Mouse (Mus musculus): ENCODE measurements at regions not wholly inside any gene's neighbourhood (a gene's known extent, or its start where the extent isn't known, plus 50 kb on each side); places are given as distances from the start of the nearest gene placed in this dataset.

DNA sequence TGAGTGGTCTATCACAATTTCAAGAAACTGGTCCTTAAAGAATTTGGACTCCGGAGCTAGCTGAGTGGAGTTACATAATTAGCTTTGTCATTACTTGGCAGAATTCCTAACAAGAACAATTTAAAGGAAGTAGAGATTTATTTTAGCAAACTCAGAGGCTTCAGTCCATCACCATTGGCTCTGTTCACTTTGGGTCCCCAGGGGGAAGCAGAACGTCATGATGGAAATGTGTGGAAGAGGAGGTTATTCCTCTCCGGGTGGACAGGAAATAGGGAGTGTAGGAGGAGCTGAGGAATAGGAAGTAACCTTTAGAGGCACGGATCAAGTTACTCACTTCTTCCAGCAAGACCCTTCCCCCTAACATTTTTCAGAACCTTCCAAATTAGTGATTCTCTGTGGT lies 83.3 kb upstream of the Serpine2 start:
- H3K9me3 ChIP-seq: peaks cover 1% of the 10 kb centered on the region; the same call in 1 of the 2 replicates
- no peaks in the 10 kb centered on the region for H3K27me3 ChIP-seq (replicated peaks)
- no peaks in the 10 kb centered on the region for H3K36me3 ChIP-seq (replicated peaks; ENCODE audit: low read length)
- H3K4me1 ChIP-seq: peaks cover 16% of the 10 kb centered on the region
- no peak overlapping the region for H3K4me3 ChIP-seq (replicated peaks)
- TF ChIP-seq FLI1 (IDR thresholded peaks at IDR 0.05; ENCODE audit: low read length) (no peak), GATA1 (IDR thresholded peaks at IDR 0.05; ENCODE audit: borderline replicate concordance, low read length) (no peak)

DNA sequence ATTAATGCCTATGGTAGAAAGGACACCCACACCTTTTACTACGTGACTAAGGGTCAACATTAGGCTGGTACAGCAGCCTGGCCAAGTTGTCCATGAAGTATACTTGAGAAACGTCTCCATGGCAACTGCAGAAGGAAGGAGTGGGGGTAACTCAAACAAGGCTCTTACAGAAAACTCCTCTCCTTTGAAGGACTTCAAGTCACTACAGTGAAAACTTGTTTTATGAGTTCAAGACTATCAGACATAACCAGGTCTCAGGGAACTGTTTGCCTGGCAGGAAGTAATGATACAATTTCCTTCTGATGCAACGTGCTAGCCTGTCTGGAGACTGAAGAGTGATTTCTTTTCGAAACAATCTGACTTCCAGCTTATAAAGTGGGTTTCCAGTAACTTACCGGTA lies 71.5 kb upstream of the Serpine2 start:
- H3K4me3 ChIP-seq (replicated peaks): no peak overlapping the region
- TF ChIP-seq GATA1 (IDR thresholded peaks at IDR 0.05; ENCODE audit: borderline replicate concordance, low read length) (no peak), FLI1 (IDR thresholded peaks at IDR 0.05; ENCODE audit: low read length) (no peak)
- no peaks in the 10 kb centered on the region for H3K36me3 ChIP-seq (replicated peaks; ENCODE audit: low read length)
- H3K27me3 ChIP-seq (replicated peaks): peaks cover 3% of the 10 kb centered on the region
- peaks cover 17% of the 10 kb centered on the region for H3K4me1 ChIP-seq
- H3K9me3 ChIP-seq: no peaks in the 10 kb centered on the region

DNA sequence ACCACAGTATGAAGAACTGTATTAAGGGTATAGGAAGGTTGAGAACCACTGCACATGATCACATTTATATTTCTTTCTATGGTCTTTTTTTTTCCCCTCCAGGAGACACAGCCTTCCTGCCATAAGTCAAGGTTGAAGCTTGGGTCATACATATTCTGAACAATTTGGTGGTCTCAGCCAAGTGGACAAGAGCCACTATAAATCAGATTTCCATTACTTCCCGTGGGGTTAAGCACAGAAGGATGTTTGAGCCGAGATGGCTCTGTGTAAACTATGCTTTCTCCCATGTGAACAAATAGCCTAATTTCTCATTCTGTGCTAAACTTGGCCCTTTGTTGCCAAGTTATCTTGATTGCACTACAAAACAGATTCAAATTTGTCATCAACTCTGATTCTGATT lies 66.8 kb upstream of the Serpine2 start:
- Histone ChIP-seq H3K4me3 (replicated peaks) (no peak overlapping the region), H3K27me3 (replicated peaks) (peaks cover 10% of the 10 kb centered on the region), H3K36me3 (replicated peaks; ENCODE audit: low read length) (no peaks in the 10 kb centered on the region), H3K9me3 (no peaks in the 10 kb centered on the region), H3K4me1 (peaks cover 6% of the 10 kb centered on the region)
- no peak for TF ChIP-seq FLI1 (IDR thresholded peaks at IDR 0.05; ENCODE audit: low read length)
- no peak for TF ChIP-seq GATA1 (IDR thresholded peaks at IDR 0.05; ENCODE audit: borderline replicate concordance, low read length)

DNA sequence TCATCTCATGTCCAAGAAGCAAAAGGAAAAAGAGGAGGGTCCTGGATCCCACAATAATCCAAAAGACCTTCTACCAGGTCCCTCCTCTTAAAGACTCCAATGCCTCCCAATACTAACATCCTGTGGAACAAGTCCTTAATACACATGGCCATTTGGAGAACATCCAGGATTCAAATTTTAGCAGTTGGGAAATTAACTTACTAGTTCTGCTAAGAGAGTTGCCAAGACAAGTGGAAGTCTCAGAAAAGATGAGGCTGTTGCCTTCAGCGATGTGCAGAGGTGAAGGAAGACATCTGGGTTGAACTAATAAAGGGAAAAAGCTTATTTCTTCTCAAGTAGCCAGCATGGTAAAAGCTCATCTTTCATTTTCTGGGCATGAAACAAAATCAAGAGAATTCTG lies 64.8 kb upstream of the Serpine2 start:
- H3K9me3 ChIP-seq: no peaks in the 10 kb centered on the region
- peaks cover 9% of the 10 kb centered on the region for H3K4me1 ChIP-seq
- TF ChIP-seq GATA1 (IDR thresholded peaks at IDR 0.05; ENCODE audit: borderline replicate concordance, low read length) (no peak), FLI1 (IDR thresholded peaks at IDR 0.05; ENCODE audit: low read length) (no peak)
- no peaks in the 10 kb centered on the region for H3K36me3 ChIP-seq (replicated peaks; ENCODE audit: low read length)
- no peak overlapping the region for H3K4me3 ChIP-seq (replicated peaks)
- peaks cover 10% of the 10 kb centered on the region for H3K27me3 ChIP-seq (replicated peaks)

DNA sequence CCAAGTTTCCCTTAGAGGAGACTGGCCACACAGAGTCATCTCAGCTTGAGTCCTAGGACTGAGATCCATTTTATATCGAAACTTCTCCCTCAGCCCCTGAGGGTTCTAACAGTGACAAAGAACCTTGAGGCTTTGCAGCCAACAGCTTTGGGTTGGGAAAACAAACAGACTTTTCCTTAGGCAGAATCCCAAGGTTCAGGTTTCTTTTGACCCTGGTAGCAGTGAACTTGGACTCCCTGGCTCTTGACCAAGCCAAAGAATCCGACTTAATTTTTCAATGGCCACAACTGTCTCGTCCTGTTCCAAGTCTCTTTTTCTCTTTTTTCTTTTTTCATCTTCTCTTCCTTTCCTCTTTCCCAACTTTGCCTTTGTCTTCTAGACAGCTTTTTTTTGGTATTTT lies 60.9 kb upstream of the Serpine2 start:
- H3K36me3 ChIP-seq (replicated peaks; ENCODE audit: low read length): no peaks in the 10 kb centered on the region
- TF ChIP-seq GATA1 (IDR thresholded peaks at IDR 0.05; ENCODE audit: borderline replicate concordance, low read length): no peak
- TF ChIP-seq FLI1 (IDR thresholded peaks at IDR 0.05; ENCODE audit: low read length): no peak
- peaks cover 18% of the 10 kb centered on the region for H3K4me1 ChIP-seq
- H3K9me3 ChIP-seq: no peaks in the 10 kb centered on the region
- no peak overlapping the region for H3K4me3 ChIP-seq (replicated peaks)
- H3K27me3 ChIP-seq (replicated peaks): peaks cover 7% of the 10 kb centered on the region

DNA sequence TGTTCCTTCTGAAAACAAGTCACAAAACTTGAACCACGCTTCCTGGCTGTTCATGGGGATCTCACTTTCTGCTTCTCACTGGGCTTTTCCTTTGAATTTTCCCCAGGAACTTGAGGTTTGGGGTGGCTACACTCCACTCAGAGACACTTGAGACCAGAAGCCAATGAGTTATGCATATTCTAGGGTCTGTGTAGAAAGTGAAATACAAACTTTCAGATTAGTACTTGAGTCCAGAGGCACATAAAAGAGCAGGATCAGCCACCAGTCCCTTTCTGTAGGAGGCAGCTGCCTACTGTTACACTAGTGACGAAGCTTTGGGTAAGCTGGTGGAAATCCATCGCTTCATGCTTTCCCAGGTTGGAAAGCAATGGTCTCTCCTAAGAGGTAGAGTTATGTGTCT lies 60.4 kb upstream of the Serpine2 start:
- no peak overlapping the region for H3K4me3 ChIP-seq (replicated peaks)
- no peak for TF ChIP-seq GATA1 (IDR thresholded peaks at IDR 0.05; ENCODE audit: borderline replicate concordance, low read length)
- TF ChIP-seq FLI1 (IDR thresholded peaks at IDR 0.05; ENCODE audit: low read length): no peak
- peaks cover 4% of the 10 kb centered on the region for H3K27me3 ChIP-seq (replicated peaks)
- H3K9me3 ChIP-seq: no peaks in the 10 kb centered on the region
- H3K4me1 ChIP-seq: peaks cover 18% of the 10 kb centered on the region
- H3K36me3 ChIP-seq (replicated peaks; ENCODE audit: low read length): no peaks in the 10 kb centered on the region

DNA sequence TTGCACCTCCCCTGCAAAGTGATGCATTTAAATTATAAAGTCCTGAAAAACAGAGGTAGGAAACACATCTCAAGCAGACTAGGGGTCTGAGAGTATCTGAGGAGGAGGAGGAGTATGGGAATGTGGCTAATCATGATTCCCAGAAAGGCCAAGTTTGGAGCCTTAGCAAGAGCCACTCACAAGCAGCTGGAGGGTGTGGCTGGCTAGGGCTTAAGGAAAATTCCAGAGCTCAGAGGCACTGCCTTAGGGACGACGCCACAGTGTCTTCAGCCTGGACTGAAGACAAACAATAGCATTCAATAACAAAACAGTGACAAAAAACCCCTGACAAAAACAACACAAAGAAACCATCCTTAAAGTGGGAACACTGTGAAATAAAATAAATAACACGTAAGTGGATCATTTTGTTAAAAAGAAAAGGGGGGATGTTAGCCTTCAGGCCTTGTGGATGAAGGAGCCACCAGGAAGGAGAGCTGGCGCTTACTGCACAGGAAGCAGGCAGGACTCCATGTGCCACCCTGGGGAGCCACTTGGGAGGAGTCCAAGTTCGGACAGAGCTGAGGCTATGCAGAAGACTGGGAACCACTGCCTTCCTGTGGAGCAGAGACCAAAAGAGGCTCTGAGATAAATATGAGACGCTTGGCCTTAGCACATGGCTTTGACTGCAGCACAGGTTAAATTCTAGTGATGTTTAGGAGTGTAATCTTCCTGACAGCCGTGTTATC lies 56.6 kb upstream of the Serpine2 start:
- Histone ChIP-seq H3K36me3 (replicated peaks; ENCODE audit: low read length) (no peaks in the 10 kb centered on the region), H3K4me1 (peaks cover 18% of the 10 kb centered on the region), H3K27me3 (replicated peaks) (peaks cover 2% of the 10 kb centered on the region), H3K9me3 (no peaks in the 10 kb centered on the region), H3K4me3 (replicated peaks) (no peak overlapping the region)
- no peak for TF ChIP-seq GATA1 (IDR thresholded peaks at IDR 0.05; ENCODE audit: borderline replicate concordance, low read length)
- TF ChIP-seq FLI1 (IDR thresholded peaks at IDR 0.05; ENCODE audit: low read length): no peak
